Mouse (Mus musculus) G1E (cell line): ENCODE measurements around the gene Zfp536. TPM values are rescaled to one million over a fixed set of nuclear protein-coding genes. Genes with fewer than 3 reads are reported as not detected.

Experiments
- ATAC-seq: 2 replicates; pipeline ENCODE4 v1.8.0; 2016; ENCODE audit warnings: mild to moderate bottlenecking; ENCODE audit not compliant: insufficient number of reproducible peaks, poor library complexity, low FRiP score, severe bottlenecking; ENCODE audit errors: extremely low read depth
- DNase-seq: peaks from one replicate; pipeline ENCODE4 v3.0.0; 2012; ENCODE audit warnings: low spot score
- H3K27me3 ChIP-seq: 2 replicates; pipeline ENCODE4 v1.6.1; 2012; ENCODE audit warnings: mild to moderate bottlenecking, low read length, inconsistent platforms; ENCODE audit not compliant: insufficient read depth
- H3K36me3 ChIP-seq: replicated peaks from 2 replicates; pipeline ENCODE3; 2012; ENCODE audit warnings: mild to moderate bottlenecking, inconsistent platforms
- H3K4me1 ChIP-seq: 2 replicates; pipeline ENCODE4 v1.6.1; 2012; ENCODE audit warnings: low read depth, low read length, inconsistent platforms, mixed read lengths; ENCODE audit not compliant: insufficient read depth
- H3K4me3 ChIP-seq: 2 replicates; pipeline ENCODE4 v1.5.1; 2012; ENCODE audit warnings: low read depth, mild to moderate bottlenecking, inconsistent platforms, low read length, moderate library complexity, mixed read lengths
- H3K9me3 ChIP-seq: replicated peaks from 2 replicates; pipeline ENCODE4 v1.6.1; 2012; ENCODE audit warnings: inconsistent platforms
- CTCF ChIP-seq: IDR thresholded peaks from 2 replicates; pipeline ENCODE4 v1.5.1; 2012; ENCODE audit warnings: low read depth, low read length, inconsistent platforms, mixed read lengths
- GATA1 ChIP-seq: IDR thresholded peaks from 2 replicates; pipeline ENCODE4 v1.6.1; 2012; ENCODE audit warnings: borderline replicate concordance, low read length, inconsistent platforms, mixed read lengths
- GATA2 ChIP-seq: IDR thresholded peaks from 2 replicates; pipeline ENCODE4 v1.6.1; 2012; ENCODE audit warnings: low read depth, low read length, inconsistent platforms, borderline replicate concordance
- POLR2AphosphoS5 ChIP-seq: IDR thresholded peaks from 2 replicates; pipeline ENCODE4 v1.6.1; 2012; ENCODE audit warnings: low read depth, low read length, inconsistent platforms; ENCODE audit not compliant: insufficient replicate concordance
- TAL1 ChIP-seq: conservative IDR thresholded peaks from 2 replicates; pipeline ENCODE4 v1.6.1; 2012; ENCODE audit warnings: low read depth, low read length, inconsistent platforms, mixed read lengths
- polyA plus RNA-seq: library from polyadenylated mRNA; stranded (reverse); fragments of >175 nt; gene quantifications from 2 replicates; pipeline ENCODE4 v1.2.3, GENCODE M21; 2012
- total RNA-seq, 2 experiments: library from RNA; stranded (forward) in 1 of 2; stranded (reverse) in 1 of 2; fragments of 200-1000 nt in 1 of 2; fragments of >200 nt in 1 of 2; fragmentation: Nextera tagmentation in 1 of 2; gene quantifications; 2 replicates each; pipeline ENCODE4 v1.2.3; 2014 to 2017

The Zfp536 gene
- total and polyA plus RNA-seq, 3 experiments = 0.22 TPM; not detected in 2

- ATAC-seq = no peak
- no peak for DNase-seq
- no peak for TF ChIP-seq TAL1
- no peak for TF ChIP-seq POLR2AphosphoS5
- no peak for TF ChIP-seq GATA1
- TF ChIP-seq CTCF = no peak
- no peak for TF ChIP-seq GATA2
- Histone ChIP-seq H3K27me3 (no peaks in the 10 kb centered on the region), H3K4me1 (no peaks in the 10 kb centered on the region), H3K36me3 (no peaks in the 10 kb centered on the region), H3K4me3 (no peak overlapping the region), H3K9me3 (peaks cover 71% of the 10 kb centered on the region)
These were observed 263.7 kb downstream of the Zfp536 start for GRCm38 (mm10) chr7:37509700-37510099.

GRCm38 (mm10) chr7:37505548-37505947 is 267.9 kb downstream of the Zfp536 start:
- H3K4me3 ChIP-seq = no peak overlapping the region
- TF ChIP-seq GATA1 (no peak), CTCF (no peak), GATA2 (no peak), TAL1 (no peak), POLR2AphosphoS5 (no peak)
- ATAC-seq (no peak), DNase-seq (no peak)
- H3K36me3 ChIP-seq = no peaks in the 10 kb centered on the region
- peaks cover 63% of the 10 kb centered on the region for H3K9me3 ChIP-seq
- H3K4me1 ChIP-seq = no peaks in the 10 kb centered on the region
- no peaks in the 10 kb centered on the region for H3K27me3 ChIP-seq

GRCm38 (mm10) chr7:37505096-37505495 is 268.3 kb downstream of the Zfp536 start:
- Histone ChIP-seq H3K4me3 (no peak overlapping the region), H3K36me3 (no peaks in the 10 kb centered on the region), H3K9me3 (peaks cover 62% of the 10 kb centered on the region), H3K4me1 (no peaks in the 10 kb centered on the region), H3K27me3 (no peaks in the 10 kb centered on the region)
- DNase-seq (no peak), ATAC-seq (no peak)
- no peak for TF ChIP-seq POLR2AphosphoS5
- TF ChIP-seq GATA2 = no peak
- no peak for TF ChIP-seq GATA1

GRCm38 (mm10) chr7:37498881-37499280 is 274.6 kb downstream of the Zfp536 start:
- Histone ChIP-seq H3K4me1 (no peaks in the 10 kb centered on the region), H3K9me3 (peaks cover 68% of the 10 kb centered on the region), H3K4me3 (no peak overlapping the region), H3K36me3 (no peaks in the 10 kb centered on the region), H3K27me3 (no peaks in the 10 kb centered on the region)
- no peak; the same call in 1 of the 2 replicates for ATAC-seq
- no peak for TF ChIP-seq POLR2AphosphoS5
- no peak for TF ChIP-seq TAL1
- TF ChIP-seq GATA1 = no peak
- no peak for TF ChIP-seq GATA2
- no peak for TF ChIP-seq CTCF
- no peak for DNase-seq

- H3K9me3 ChIP-seq = peaks cover 65% of the 10 kb centered on the region
- no peak for ATAC-seq
These were observed 276.9 kb downstream of the Zfp536 start for GRCm38 (mm10) chr7:37496491-37496890.

GRCm38 (mm10) chr7:37490312-37490711 is 283.1 kb downstream of the Zfp536 start:
- H3K36me3 ChIP-seq = no peaks in the 10 kb centered on the region
- TF ChIP-seq POLR2AphosphoS5 (no peak), CTCF (no peak), GATA2 (no peak), TAL1 (no peak), GATA1 (no peak)
- peaks cover 66% of the 10 kb centered on the region for H3K9me3 ChIP-seq
- no peaks in the 10 kb centered on the region for H3K4me1 ChIP-seq
- H3K4me3 ChIP-seq = no peak overlapping the region
- DNase-seq (no peak), ATAC-seq (no peak)
- H3K27me3 ChIP-seq = no peaks in the 10 kb centered on the region

More at GRCm38 (mm10) chr7:37496491-37496890, 276.9 kb downstream of the Zfp536 start:
- H3K36me3 ChIP-seq = no peaks in the 10 kb centered on the region
- H3K4me1 ChIP-seq = no peaks in the 10 kb centered on the region
- TF ChIP-seq POLR2AphosphoS5 (no peak), TAL1 (no peak), GATA1 (no peak), CTCF (no peak), GATA2 (no peak)
- H3K4me3 ChIP-seq = no peak overlapping the region
- no peaks in the 10 kb centered on the region for H3K27me3 ChIP-seq
- DNase-seq = no peak
